Mouse (Mus musculus) liver, postnatal 0 days (tissue): ENCODE results near the gene Dmap1.

Experiments
- CTCF ChIP-seq: sonication (generic); IDR thresholded peaks from 2 replicates; pipeline ENCODE4 v1.5.1; 2016; ENCODE audit warnings: antibody characterized with exemption, low read depth
- EP300 ChIP-seq: IDR thresholded peaks from 2 replicates; pipeline ENCODE4 v1.6.1; 2016; ENCODE audit warnings: antibody characterized with exemption, low read depth, mild to moderate bottlenecking

- TF ChIP-seq CTCF (no peak), EP300 (no peak)
Observed at GRCm38 (mm10) chr4:117713303-117714098, 31.4 kb upstream of the Dmap1 start.
